Mouse (Mus musculus): ENCODE results near the gene Trib3. TPM values are rescaled to one million over a fixed set of nuclear protein-coding genes. Genes with fewer than 3 reads are reported as not detected.

The Trib3 gene
- polyA plus RNA-seq, 1 experiment from 2014 or later, result 7.1 TPM

DNA sequence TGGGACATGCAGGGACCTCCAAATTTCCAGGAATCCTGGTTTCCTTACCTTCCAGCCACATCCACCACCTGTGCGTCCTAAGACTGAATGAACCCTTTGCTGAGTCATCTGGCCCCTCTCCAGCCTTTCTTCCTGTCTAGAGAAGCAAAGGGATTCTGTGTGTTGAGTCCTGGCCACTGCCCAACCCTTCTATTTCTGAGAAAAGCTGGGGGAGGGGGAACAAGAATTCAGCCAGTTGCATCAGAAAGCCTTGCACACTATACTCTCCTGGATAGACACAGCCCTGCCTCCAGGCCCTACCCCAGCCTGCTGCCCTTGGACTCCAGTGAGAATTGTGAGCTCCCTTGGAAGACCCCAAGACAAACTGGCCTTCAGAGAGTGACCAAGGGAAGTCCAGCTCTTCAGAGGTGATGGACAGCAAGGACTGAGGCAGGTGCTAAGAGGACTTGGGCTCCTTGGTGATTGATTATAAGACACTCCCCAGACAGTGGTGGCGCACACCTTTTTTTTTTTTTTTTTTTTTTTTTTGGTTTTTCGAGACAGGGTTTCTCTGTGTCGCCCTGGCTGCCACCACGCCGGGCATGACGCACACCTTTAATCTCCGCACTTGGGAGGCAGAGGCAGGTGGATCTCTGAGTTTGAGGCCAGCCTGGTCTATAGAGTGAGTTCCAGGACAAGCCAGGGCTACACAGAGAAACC, 6.2 kb upstream of the Trib3 start:
- Histone ChIP-seq H3K9ac (ENCODE audit: low read depth, low read length) (no peak overlapping the region), H3K4me3 (ENCODE audit: low read length) (no peak overlapping the region), H3K27me3 (replicated peaks; ENCODE audit: control insufficient read depth, insufficient read depth, low read length) (no peaks in the 10 kb centered on the region), H3K9me3 (ENCODE audit: control insufficient read depth, low read length) (no peaks in the 10 kb centered on the region), H3K4me2 (ENCODE audit: low read depth, low read length) (no peak overlapping the region), H3K27ac (ENCODE audit: low read length) (no peak overlapping the region), H3K4me1 (ENCODE audit: control insufficient read depth, insufficient read depth, low read length) (no peaks in the 10 kb centered on the region), H3K36me3 (ENCODE audit: control insufficient read depth, insufficient read depth, low read length) (no peaks in the 10 kb centered on the region)
- peak; percentile 69 for ATAC-seq
- 83% methylated on average over 8 of the region's 8 CpGs for WGBS

DNA sequence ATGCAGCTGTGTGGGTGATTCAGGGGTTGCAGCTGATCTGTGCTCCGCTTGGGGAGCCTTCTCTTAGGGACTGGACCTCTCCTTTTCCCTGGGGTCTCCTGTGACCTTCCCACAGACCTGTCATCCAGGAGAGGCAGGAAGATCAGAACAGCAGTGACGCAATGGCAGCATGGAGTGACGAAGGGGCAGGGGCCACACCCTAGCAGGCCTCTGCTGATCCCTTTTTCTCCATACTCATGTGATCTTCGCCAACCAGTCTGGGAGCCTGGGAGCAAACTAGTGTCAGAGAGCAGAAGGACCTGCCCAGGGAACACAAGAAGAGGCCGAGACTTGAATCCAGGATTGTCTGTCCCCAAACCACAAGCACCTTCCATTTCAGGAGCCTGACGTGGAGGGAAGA, 5.4 kb upstream of the Trib3 start:
- Histone ChIP-seq H3K4me3 (ENCODE audit: low read length) (no peak overlapping the region), H3K9me3 (ENCODE audit: control insufficient read depth, low read length) (no peaks in the 10 kb centered on the region), H3K27me3 (replicated peaks; ENCODE audit: control insufficient read depth, insufficient read depth, low read length) (no peaks in the 10 kb centered on the region; the same call in 1 of the 2 replicates), H3K4me1 (ENCODE audit: control insufficient read depth, insufficient read depth, low read length) (peaks cover 4% of the 10 kb centered on the region; the same call in 1 of the 2 replicates), H3K27ac (ENCODE audit: low read length) (no peak overlapping the region), H3K36me3 (ENCODE audit: control insufficient read depth, insufficient read depth, low read length) (no peaks in the 10 kb centered on the region), H3K4me2 (ENCODE audit: low read depth, low read length) (no peak overlapping the region), H3K9ac (ENCODE audit: low read depth, low read length) (no peak overlapping the region)
- WGBS, result 76% methylated on average over 6 of the region's 6 CpGs
- ATAC-seq, result peak; percentile 12; the same call in 1 of the 2 replicates

DNA sequence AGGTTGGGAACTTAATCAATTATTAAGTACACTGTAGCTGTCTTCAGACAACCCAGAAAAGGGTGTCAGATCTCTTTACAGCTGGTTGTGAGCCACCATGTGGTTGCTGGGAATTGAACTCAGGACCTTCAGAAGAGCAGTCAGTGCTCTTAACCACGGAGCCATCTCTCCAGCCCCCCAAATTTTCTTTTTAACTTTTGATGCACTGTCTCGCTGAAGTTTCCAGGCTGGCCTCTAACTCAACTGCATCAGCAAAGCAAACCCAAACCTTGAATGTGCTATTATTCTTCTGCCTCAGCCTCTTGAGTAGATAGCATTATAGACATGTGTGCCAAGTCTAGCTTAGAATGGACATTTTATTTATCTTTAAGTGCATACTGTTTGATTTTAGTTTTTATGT, 3.9 kb upstream of the Trib3 start:
- no peaks in the 10 kb centered on the region for H3K9me3 ChIP-seq (ENCODE audit: control insufficient read depth, low read length)
- no peak overlapping the region for H3K4me2 ChIP-seq (ENCODE audit: low read depth, low read length)
- H3K4me3 ChIP-seq (ENCODE audit: low read length), result no peak overlapping the region
- WGBS, result 81% methylated on average over 2 of the region's 2 CpGs
- peaks cover 4% of the 10 kb centered on the region; the same call in 1 of the 2 replicates for H3K4me1 ChIP-seq (ENCODE audit: control insufficient read depth, insufficient read depth, low read length)
- no peak overlapping the region for H3K9ac ChIP-seq (ENCODE audit: low read depth, low read length)
- ATAC-seq, result no peak
- H3K27me3 ChIP-seq (replicated peaks; ENCODE audit: control insufficient read depth, insufficient read depth, low read length), result peaks cover 3% of the 10 kb centered on the region; the same call in 1 of the 2 replicates
- H3K36me3 ChIP-seq (ENCODE audit: control insufficient read depth, insufficient read depth, low read length), result no peaks in the 10 kb centered on the region
- H3K27ac ChIP-seq (ENCODE audit: low read length), result no peak overlapping the region

DNA sequence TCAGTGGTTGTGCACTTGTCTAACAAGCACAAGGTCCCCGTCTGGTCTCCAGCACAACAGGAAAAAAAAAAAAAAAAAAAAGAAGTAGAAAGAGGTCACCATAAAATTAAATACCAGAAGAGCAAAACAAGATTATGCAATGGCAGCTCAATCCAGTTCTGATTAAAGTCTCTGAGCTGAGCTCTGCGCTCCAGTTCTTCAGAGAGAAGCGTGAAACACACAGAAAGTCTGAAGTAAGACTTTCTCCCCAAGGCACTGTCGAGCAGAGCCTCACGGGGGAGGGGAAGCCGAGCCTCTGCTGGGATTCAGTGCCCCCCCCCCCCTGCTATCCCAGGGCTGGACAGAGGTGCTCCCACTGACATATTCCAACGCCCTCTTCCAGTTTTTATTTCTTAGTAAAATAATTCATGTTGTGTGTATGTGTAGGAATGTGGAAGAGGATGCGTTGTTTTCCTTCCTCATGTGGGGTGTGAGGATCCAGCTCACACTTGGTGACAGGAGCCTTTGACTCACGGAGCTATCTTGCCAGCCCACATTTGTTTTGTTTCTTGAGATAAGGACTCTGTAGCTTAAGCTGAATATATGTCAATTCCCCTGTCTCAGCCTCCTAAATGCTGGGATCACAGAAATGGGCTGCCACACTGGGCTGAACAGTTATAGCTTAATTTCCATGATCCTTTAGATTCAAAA, 3.1 kb upstream of the Trib3 start:
- Histone ChIP-seq H3K27me3 (replicated peaks; ENCODE audit: control insufficient read depth, insufficient read depth, low read length) (peaks cover 5% of the 10 kb centered on the region; the same call in 1 of the 2 replicates), H3K9me3 (ENCODE audit: control insufficient read depth, low read length) (no peaks in the 10 kb centered on the region), H3K27ac (ENCODE audit: low read length) (no peak overlapping the region), H3K4me1 (ENCODE audit: control insufficient read depth, insufficient read depth, low read length) (peaks cover 4% of the 10 kb centered on the region; the same call in 1 of the 2 replicates), H3K4me2 (ENCODE audit: low read depth, low read length) (no peak overlapping the region), H3K4me3 (ENCODE audit: low read length) (no peak overlapping the region), H3K9ac (ENCODE audit: low read depth, low read length) (no peak overlapping the region), H3K36me3 (ENCODE audit: control insufficient read depth, insufficient read depth, low read length) (no peaks in the 10 kb centered on the region)
- WGBS, result 49% methylated on average over 9 of the region's 9 CpGs
- no peak for ATAC-seq

DNA sequence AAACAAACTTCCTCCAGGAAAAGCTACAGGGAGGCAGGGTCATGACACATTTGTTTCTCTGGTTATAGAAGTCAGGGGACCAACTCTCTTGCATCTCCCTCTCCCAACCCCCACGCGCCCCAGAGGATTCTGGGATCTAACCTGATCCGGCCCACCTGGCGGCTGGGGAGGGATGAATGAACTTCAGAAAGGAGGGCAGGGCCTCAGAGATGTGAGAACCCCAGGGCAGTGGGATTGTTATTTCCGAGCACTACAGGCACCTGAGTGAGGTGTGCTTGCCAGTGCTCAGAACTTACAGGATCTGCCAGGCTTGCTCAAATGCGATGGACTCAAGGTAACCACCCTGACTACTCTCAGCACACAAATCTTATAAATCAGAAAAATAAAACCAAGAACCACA, 1.6 kb upstream of the Trib3 start:
- 78% methylated on average over 6 of the region's 6 CpGs for WGBS
- no peak overlapping the region for H3K4me2 ChIP-seq (ENCODE audit: low read depth, low read length)

DNA sequence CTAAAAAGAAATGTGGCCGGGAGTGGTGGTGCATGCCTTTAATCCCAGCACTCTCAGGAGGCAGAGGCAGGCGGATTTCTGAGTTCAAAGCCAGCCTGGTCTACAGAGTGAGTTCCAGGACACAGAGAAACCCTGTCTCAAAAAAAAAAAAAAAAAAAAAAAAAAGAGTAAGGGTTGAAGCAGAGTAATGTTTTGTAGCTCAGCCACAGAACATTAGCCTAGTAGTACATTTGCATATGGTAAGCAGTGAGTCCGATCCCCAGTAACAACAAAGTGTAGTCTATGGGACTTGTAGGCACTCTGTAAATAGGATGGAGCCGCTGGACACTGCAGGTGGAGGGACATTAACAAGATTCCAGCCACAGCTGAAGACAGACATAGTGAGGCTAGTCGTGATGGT, 1.1 kb upstream of the Trib3 start:
- Histone ChIP-seq H3K27ac (ENCODE audit: low read length) (no peak overlapping the region), H3K27me3 (replicated peaks; ENCODE audit: control insufficient read depth, insufficient read depth, low read length) (peaks cover 5% of the 10 kb centered on the region; the same call in 1 of the 2 replicates), H3K9me3 (ENCODE audit: control insufficient read depth, low read length) (no peaks in the 10 kb centered on the region), H3K4me2 (ENCODE audit: low read depth, low read length) (no peak overlapping the region), H3K4me1 (ENCODE audit: control insufficient read depth, insufficient read depth, low read length) (peaks cover 4% of the 10 kb centered on the region; the same call in 1 of the 2 replicates), H3K9ac (ENCODE audit: low read depth, low read length) (no peak overlapping the region), H3K36me3 (ENCODE audit: control insufficient read depth, insufficient read depth, low read length) (no peaks in the 10 kb centered on the region), H3K4me3 (ENCODE audit: low read length) (no peak overlapping the region)
- 69% methylated on average over 5 of the region's 5 CpGs for WGBS
- ATAC-seq, result no peak

More for the DNA sequence above, 1.6 kb upstream of the Trib3 start:
- peaks cover 5% of the 10 kb centered on the region; the same call in 1 of the 2 replicates for H3K27me3 ChIP-seq (replicated peaks; ENCODE audit: control insufficient read depth, insufficient read depth, low read length)
- no peak overlapping the region for H3K9ac ChIP-seq (ENCODE audit: low read depth, low read length)
- no peak for ATAC-seq
- H3K4me3 ChIP-seq (ENCODE audit: low read length), result no peak overlapping the region
- no peak overlapping the region for H3K27ac ChIP-seq (ENCODE audit: low read length)
- H3K4me1 ChIP-seq (ENCODE audit: control insufficient read depth, insufficient read depth, low read length), result peaks cover 4% of the 10 kb centered on the region; the same call in 1 of the 2 replicates
- H3K36me3 ChIP-seq (ENCODE audit: control insufficient read depth, insufficient read depth, low read length), result no peaks in the 10 kb centered on the region
- no peaks in the 10 kb centered on the region for H3K9me3 ChIP-seq (ENCODE audit: control insufficient read depth, low read length)

DNA sequence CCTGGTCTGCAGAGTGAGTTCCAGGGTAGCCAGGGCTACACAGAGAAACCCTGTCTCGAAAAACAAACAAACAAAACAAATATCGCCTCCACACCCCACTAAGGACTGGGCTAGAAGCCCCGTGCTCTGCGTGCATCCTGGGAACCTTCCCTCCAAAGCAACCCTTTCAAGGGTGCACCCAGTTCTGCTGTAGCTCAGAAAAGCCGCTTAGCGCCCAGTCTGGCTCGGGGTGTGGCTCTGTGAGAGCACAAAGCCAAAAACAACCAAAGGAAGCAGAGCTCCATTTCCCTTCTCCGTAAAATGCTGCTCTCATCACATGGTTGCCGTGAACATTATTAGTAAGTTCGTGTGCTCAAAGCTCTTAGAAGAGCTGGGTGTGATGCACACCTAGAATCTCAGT, 529 bp upstream of the Trib3 start:
- Histone ChIP-seq H3K4me2 (ENCODE audit: low read depth, low read length) (peak overlapping the region; percentile 91), H3K27ac (ENCODE audit: low read length) (no peak overlapping the region), H3K4me3 (ENCODE audit: low read length) (peak overlapping the region; percentile 56), H3K36me3 (ENCODE audit: control insufficient read depth, insufficient read depth, low read length) (no peaks in the 10 kb centered on the region), H3K4me1 (ENCODE audit: control insufficient read depth, insufficient read depth, low read length) (peaks cover 4% of the 10 kb centered on the region; the same call in 1 of the 2 replicates), H3K27me3 (replicated peaks; ENCODE audit: control insufficient read depth, insufficient read depth, low read length) (peaks cover 5% of the 10 kb centered on the region; the same call in 1 of the 2 replicates), H3K9me3 (ENCODE audit: control insufficient read depth, low read length) (no peaks in the 10 kb centered on the region), H3K9ac (ENCODE audit: low read depth, low read length) (peak overlapping the region; percentile 69; the same call in 1 of the 2 replicates)
- WGBS, result 11% methylated on average over 10 of the region's 10 CpGs
- ATAC-seq, result peak; percentile 24

DNA sequence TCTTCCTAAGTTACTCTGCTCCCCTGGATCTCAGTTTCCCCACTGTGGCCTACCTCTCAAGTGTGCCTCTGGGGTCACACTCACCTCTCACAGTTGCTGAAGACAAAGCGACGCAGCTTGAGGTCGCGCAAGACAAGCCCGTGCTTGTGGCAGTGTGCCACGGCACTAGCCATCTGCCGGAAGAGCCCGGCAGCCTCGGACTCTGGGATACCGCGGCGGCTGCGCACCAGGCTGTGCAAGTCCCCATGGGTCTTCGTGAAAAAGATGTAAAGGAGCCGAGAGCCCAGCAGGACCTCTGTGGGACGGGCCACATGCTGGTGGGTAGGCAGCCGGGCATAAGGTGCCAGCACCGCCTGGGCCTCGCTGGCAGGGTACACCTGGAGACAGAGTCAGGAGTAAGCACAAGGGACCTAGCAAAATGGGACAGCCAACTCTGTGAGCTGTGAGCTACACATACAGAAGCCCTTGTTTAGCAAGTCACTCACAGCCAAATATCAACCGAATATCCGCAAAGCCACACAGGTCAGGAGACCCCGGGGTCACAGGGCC, 4.1 kb downstream of the Trib3 start:
- no peaks in the 10 kb centered on the region for H3K36me3 ChIP-seq (ENCODE audit: control insufficient read depth, insufficient read depth, low read length)
- no peak for ATAC-seq
- no peak overlapping the region for H3K9ac ChIP-seq (ENCODE audit: low read depth, low read length)
- peaks cover 5% of the 10 kb centered on the region; the same call in 1 of the 2 replicates for H3K27me3 ChIP-seq (replicated peaks; ENCODE audit: control insufficient read depth, insufficient read depth, low read length)
- H3K4me2 ChIP-seq (ENCODE audit: low read depth, low read length), result no peak overlapping the region
- H3K9me3 ChIP-seq (ENCODE audit: control insufficient read depth, low read length), result no peaks in the 10 kb centered on the region
- H3K4me1 ChIP-seq (ENCODE audit: control insufficient read depth, insufficient read depth, low read length), result peaks cover 8% of the 10 kb centered on the region
- WGBS, result 87% methylated on average over 22 of the region's 22 CpGs
- no peak overlapping the region for H3K4me3 ChIP-seq (ENCODE audit: low read length)
- H3K27ac ChIP-seq (ENCODE audit: low read length), result no peak overlapping the region

DNA sequence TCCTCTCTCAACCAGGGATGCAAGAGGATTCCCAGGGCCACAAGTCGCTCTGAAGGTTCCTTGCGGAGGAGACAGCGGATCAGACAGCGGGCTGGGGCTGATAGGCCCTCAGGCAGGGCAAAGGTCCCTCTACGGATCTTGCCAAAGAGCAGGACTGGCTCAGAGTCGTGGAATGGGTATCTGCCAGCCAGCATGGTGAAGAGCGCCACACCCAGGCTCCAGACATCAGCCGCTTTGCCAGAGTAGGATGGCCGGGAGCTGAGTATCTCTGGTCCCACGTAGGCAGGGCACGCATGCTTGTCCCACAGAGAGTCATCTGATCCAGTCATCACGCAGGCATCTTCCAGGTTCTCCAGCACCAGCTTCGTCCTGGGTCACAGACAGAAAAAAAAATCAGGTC, 5.5 kb downstream of the Trib3 start:
- Histone ChIP-seq H3K36me3 (ENCODE audit: control insufficient read depth, insufficient read depth, low read length) (no peaks in the 10 kb centered on the region), H3K4me3 (ENCODE audit: low read length) (no peak overlapping the region), H3K27ac (ENCODE audit: low read length) (no peak overlapping the region), H3K9me3 (ENCODE audit: control insufficient read depth, low read length) (no peaks in the 10 kb centered on the region), H3K4me1 (ENCODE audit: control insufficient read depth, insufficient read depth, low read length) (peaks cover 4% of the 10 kb centered on the region; the same call in 1 of the 2 replicates), H3K4me2 (ENCODE audit: low read depth, low read length) (no peak overlapping the region), H3K9ac (ENCODE audit: low read depth, low read length) (peak overlapping the region; percentile 27; the same call in 1 of the 2 replicates), H3K27me3 (replicated peaks; ENCODE audit: control insufficient read depth, insufficient read depth, low read length) (peaks cover 5% of the 10 kb centered on the region; the same call in 1 of the 2 replicates)
- 74% methylated on average over 13 of the region's 13 CpGs for WGBS
- peak; percentile 60 for ATAC-seq

Measured in intestine, embryonic 16.5 days (tissue).